In genomic region chr6:119922136-119922535, GRCm38 (mm10) we compare ENCODE assay signal across 28 mouse cellular contexts.
"Had no signal": no experiment of that assay in that cellular context is flagged by ENCODE, and none has a peak within 500 bp of the region (broad histone marks: within the 10 kb centered on the region; RNA-seq: fewer than 3 reads in every experiment).

No protein-coding gene starts in this region.

- H3K4me1 ChIP-seq: embryonic facial prominence, embryonic 10.5 days; embryonic facial prominence, embryonic 12.5 days; embryonic facial prominence, embryonic 13.5 days; embryonic facial prominence, embryonic 15.5 days; forebrain, embryonic 10.5 days; forebrain, embryonic 12.5 days; forebrain, embryonic 13.5 days had no signal

- H3K27ac ChIP-seq: embryonic facial prominence, embryonic 10.5 days; embryonic facial prominence, embryonic 12.5 days; embryonic facial prominence, embryonic 13.5 days; embryonic facial prominence, embryonic 15.5 days; forebrain, embryonic 10.5 days; forebrain, embryonic 12.5 days; forebrain, embryonic 13.5 days; forebrain, embryonic 15.5 days; gastrocnemius, adult 2 months; heart, adult 2 months had no signal

- DNase-seq: cerebellum, adult 2 months; cerebellum, adult 8-10 months; cerebellum, adult 9-10 months; cerebellum, adult 9-11 months; cerebellum, postnatal 10 days; cerebellum, postnatal 14 days; cerebellum, postnatal 25 days; cerebellum, postnatal 36 days; embryo, embryonic 11 days; forebrain, postnatal 0 days; gastrocnemius, adult 2 months; gastrocnemius, postnatal 10 days; gastrocnemius, postnatal 14 days; gastrocnemius, postnatal 25 days; gastrocnemius, postnatal 36 days; heart, adult 18-20 months; heart, adult 2 months had no signal

- H3K4me3 ChIP-seq: embryonic facial prominence, embryonic 10.5 days; embryonic facial prominence, embryonic 12.5 days; embryonic facial prominence, embryonic 13.5 days; embryonic facial prominence, embryonic 15.5 days; erythroblast, embryonic 14.5 days; forebrain, embryonic 10.5 days; forebrain, embryonic 12.5 days; forebrain, embryonic 13.5 days; forebrain, embryonic 15.5 days; gastrocnemius, adult 2 months; heart, adult 2 months had no signal

- H3K27me3 ChIP-seq: embryonic facial prominence, embryonic 12.5 days; embryonic facial prominence, embryonic 13.5 days; embryonic facial prominence, embryonic 15.5 days; forebrain, embryonic 12.5 days; forebrain, embryonic 13.5 days; forebrain, embryonic 15.5 days had no signal

- H3K9me3 ChIP-seq: embryonic facial prominence, embryonic 10.5 days; embryonic facial prominence, embryonic 12.5 days; embryonic facial prominence, embryonic 13.5 days; embryonic facial prominence, embryonic 15.5 days; forebrain, embryonic 10.5 days; forebrain, embryonic 12.5 days; forebrain, embryonic 13.5 days; forebrain, embryonic 15.5 days had no signal

- ATAC-seq: forebrain, embryonic 13.5 days; forebrain, embryonic 14.5 days; forebrain, embryonic 15.5 days; forebrain, embryonic 16.5 days; forebrain, postnatal 0 days had no signal

- H3K9ac ChIP-seq: embryonic facial prominence, embryonic 12.5 days; embryonic facial prominence, embryonic 13.5 days; embryonic facial prominence, embryonic 15.5 days; forebrain, embryonic 12.5 days; forebrain, embryonic 13.5 days; forebrain, embryonic 15.5 days; forebrain, postnatal 0 days had no signal

- H3K4me2 ChIP-seq: embryonic facial prominence, embryonic 12.5 days; embryonic facial prominence, embryonic 13.5 days; embryonic facial prominence, embryonic 15.5 days; forebrain, embryonic 12.5 days; forebrain, embryonic 13.5 days; forebrain, embryonic 15.5 days had no signal
